Mouse (Mus musculus) lung, embryonic 14.5 days (tissue): ENCODE measurements around the gene Plet1. TPM values are rescaled to one million over a fixed set of nuclear protein-coding genes. Genes with fewer than 3 reads are reported as not detected.

Experiments
- ATAC-seq: fragments of 200-750 bp; cut with Nextera tagmentation; 2 replicates; pipeline ENCODE4 v1.8.0; 2017; ENCODE audit warnings: mild to moderate bottlenecking, moderate TSS enrichment, moderate library complexity; ENCODE audit not compliant: insufficient read depth
- DNase-seq: peaks from one replicate; pipeline ENCODE4 v3.0.0-alpha.2; 2015
- H3K27ac ChIP-seq: fragments of 300-500 bp; sonication (generic); 2 replicates; pipeline ENCODE4 v1.5.1; 2014; ENCODE audit warnings: low read depth, mild to moderate bottlenecking, moderate library complexity
- H3K27me3 ChIP-seq: fragments of 300-500 bp; sonication (generic); 2 replicates; pipeline ENCODE4 v1.6.1; 2014; ENCODE audit warnings: low read length, control low read depth; ENCODE audit not compliant: insufficient read depth
- H3K36me3 ChIP-seq: fragments of 300-500 bp; sonication (generic); 2 replicates; pipeline ENCODE4 v1.6.1; 2014; ENCODE audit warnings: control low read depth; ENCODE audit not compliant: insufficient read depth
- H3K4me1 ChIP-seq: fragments of 300-500 bp; sonication (generic); 2 replicates; pipeline ENCODE4 v1.6.1; 2014; ENCODE audit warnings: antibody characterized with exemption, control low read depth; ENCODE audit not compliant: insufficient read depth
- H3K4me2 ChIP-seq: fragments of 300-500 bp; sonication (generic); 2 replicates; pipeline ENCODE4 v1.6.1; 2014; ENCODE audit warnings: mild to moderate bottlenecking
- H3K4me3 ChIP-seq: fragments of 300-500 bp; sonication (generic); 2 replicates; pipeline ENCODE4 v1.5.1; 2014; ENCODE audit warnings: low read depth, low read length
- H3K9ac ChIP-seq: fragments of 300-500 bp; sonication (generic); 2 replicates; pipeline ENCODE4 v1.6.1; 2014
- H3K9me3 ChIP-seq: fragments of 300-500 bp; sonication (generic); 2 replicates; pipeline ENCODE4 v1.6.1; 2016; ENCODE audit warnings: low read depth, low read length, control low read depth
- CTCF ChIP-seq: IDR thresholded peaks from 2 replicates; pipeline ENCODE4 v1.5.1; 2016; ENCODE audit warnings: antibody characterized with exemption, low read depth
- WGBS: fragments of 180-500 bp; shearing (Covaris S2); extraction: QIAGEN DNeasy Blood & Tissue Kit; methylation state at CpG from one replicate; pipeline ENCODE4 v1.1.7; 2014; 5-methylcytosine and 5-hydroxymethylcytosine counted together
- polyA plus RNA-seq: library from polyadenylated mRNA; unstranded; fragments of >200 nt; fragmentation: Nextera tagmentation; extraction: Ambion mirVana; gene quantifications from 2 replicates; pipeline ENCODE4 v1.2.1, GENCODE M21; 2014

Plet1 gene
- polyA plus RNA-seq, 1 experiment from 2014 or later = 0.11 TPM

GRCm38 (mm10) chr9:50547859-50548478 is 53.6 kb downstream of the Plet1 start:
- DNase-seq = no peak
- 25% methylated on average over 5 of the region's 5 CpGs for WGBS
- no peaks in the 10 kb centered on the region for H3K9me3 ChIP-seq
- no peaks in the 10 kb centered on the region for H3K36me3 ChIP-seq
- H3K9ac ChIP-seq = no peak overlapping the region
- no peaks in the 10 kb centered on the region for H3K27me3 ChIP-seq
- TF ChIP-seq CTCF = no peak
- H3K27ac ChIP-seq = no peak overlapping the region
- H3K4me3 ChIP-seq = no peak overlapping the region
- H3K4me2 ChIP-seq = no peak overlapping the region
- no peak for ATAC-seq
- H3K4me1 ChIP-seq = no peaks in the 10 kb centered on the region

- no peaks in the 10 kb centered on the region for H3K9me3 ChIP-seq
- no peak overlapping the region for H3K4me2 ChIP-seq
- H3K27ac ChIP-seq = no peak overlapping the region
- ATAC-seq (no peak), DNase-seq (no peak)
- WGBS = 41% methylated on average over 4 of the region's 4 CpGs
- H3K36me3 ChIP-seq = no peaks in the 10 kb centered on the region
- no peaks in the 10 kb centered on the region for H3K4me1 ChIP-seq
- no peak overlapping the region for H3K9ac ChIP-seq
- H3K27me3 ChIP-seq = no peaks in the 10 kb centered on the region
- H3K4me3 ChIP-seq = no peak overlapping the region
- no peak for TF ChIP-seq CTCF
Measured at GRCm38 (mm10) chr9:50548936-50549335, 54.6 kb downstream of the Plet1 start.

- DNase-seq = no peak
- Histone ChIP-seq H3K9me3 (no peaks in the 10 kb centered on the region), H3K9ac (no peak overlapping the region), H3K36me3 (no peaks in the 10 kb centered on the region), H3K27me3 (no peaks in the 10 kb centered on the region), H3K27ac (no peak overlapping the region), H3K4me1 (no peaks in the 10 kb centered on the region), H3K4me2 (no peak overlapping the region), H3K4me3 (no peak overlapping the region)
- 57% methylated on average over 5 of the region's 5 CpGs for WGBS
- no peak for TF ChIP-seq CTCF
- ATAC-seq = no peak
Measured at GRCm38 (mm10) chr9:50552206-50552605, 57.9 kb downstream of the Plet1 start.

GRCm38 (mm10) chr9:50553547-50553946 is 59.2 kb downstream of the Plet1 start:
- no peak for DNase-seq
- no peaks in the 10 kb centered on the region for H3K4me1 ChIP-seq
- no peak overlapping the region for H3K4me2 ChIP-seq
- no peak overlapping the region for H3K9ac ChIP-seq
- no peak for TF ChIP-seq CTCF
- no peaks in the 10 kb centered on the region for H3K36me3 ChIP-seq
- H3K9me3 ChIP-seq = no peaks in the 10 kb centered on the region
- no peak for ATAC-seq
- H3K27ac ChIP-seq = no peak overlapping the region
- H3K27me3 ChIP-seq = no peaks in the 10 kb centered on the region
- 70% methylated on average over 2 of the region's 2 CpGs for WGBS
- H3K4me3 ChIP-seq = no peak overlapping the region

GRCm38 (mm10) chr9:50554241-50555093 is 60.1 kb downstream of the Plet1 start, which contains the start of gene Il18:
Gene Il18 (plus strand): TSS chr9:50554827.
- ATAC-seq = no peak
- no peaks in the 10 kb centered on the region for H3K9me3 ChIP-seq
- H3K27me3 ChIP-seq = no peaks in the 10 kb centered on the region
- 29% methylated on average over 12 of the region's 12 CpGs for WGBS
- DNase-seq = peak; percentile 18
- H3K4me1 ChIP-seq = no peaks in the 10 kb centered on the region
- no peak for TF ChIP-seq CTCF
- H3K4me2 ChIP-seq = peak within 1 kb of the TSS; percentile 4; the same call in 1 of the 2 replicates
- no peaks in the 10 kb centered on the region for H3K36me3 ChIP-seq
- H3K4me3 ChIP-seq = no peak within 1 kb of the TSS
- H3K27ac ChIP-seq = no peak within 1 kb of the TSS
- H3K9ac ChIP-seq = no peak within 1 kb of the TSS

- H3K4me1 ChIP-seq = no peaks in the 10 kb centered on the region
- H3K4me3 ChIP-seq = no peak within 1 kb of the TSS
- DNase-seq (no peak), ATAC-seq (no peak)
- no peaks in the 10 kb centered on the region for H3K9me3 ChIP-seq
- no peaks in the 10 kb centered on the region for H3K36me3 ChIP-seq
- TF ChIP-seq CTCF = no peak
- no peak within 1 kb of the TSS for H3K27ac ChIP-seq
- no peak within 1 kb of the TSS for H3K9ac ChIP-seq
- H3K4me2 ChIP-seq = peak within 1 kb of the TSS; percentile 4; the same call in 1 of the 2 replicates
- 51% methylated on average over 2 of the region's 2 CpGs for WGBS
- H3K27me3 ChIP-seq = no peaks in the 10 kb centered on the region
Measured at GRCm38 (mm10) chr9:50555094-50555446, 60.7 kb downstream of the Plet1 start, which contains the start of gene Bco2. Gene Bco2 (minus strand): TSS chr9:50555181.

Other genes with a start within 250 kb of the Plet1 start
- gene Rpl10-ps3, start 149.6 kb upstream of the Plet1 start, polyA plus RNA-seq = 345 and 357 TPM in 2 replicates
- 61.1 and 61.3 TPM in 2 replicates for gene Pts, start 34.2 kb downstream of the Plet1 start, polyA plus RNA-seq
- gene Il18, start 60.3 kb downstream of the Plet1 start, polyA plus RNA-seq = 6.6 and 7.8 TPM in 2 replicates
- 0.17 and 0.26 TPM in 2 replicates for gene Bco2, start 60.7 kb downstream of the Plet1 start, polyA plus RNA-seq
- gene Tex12, start 66.8 kb downstream of the Plet1 start, polyA plus RNA-seq = not detected in 2 replicates
- 288 and 300 TPM in 2 replicates for gene Sdhd, start 109.3 kb downstream of the Plet1 start, polyA plus RNA-seq
- gene Timm8b, start 109.4 kb downstream of the Plet1 start, polyA plus RNA-seq = 224 and 244 TPM in 2 replicates
- gene Pih1d2, start 122.8 kb downstream of the Plet1 start, polyA plus RNA-seq = 3.8 and 4.5 TPM in 2 replicates
- gene Nkapd1, start 122.9 kb downstream of the Plet1 start, polyA plus RNA-seq = 21.9 and 25.2 TPM in 2 replicates
- gene Dlat, start 165.3 kb downstream of the Plet1 start, polyA plus RNA-seq = 53.7 and 55.3 TPM in 2 replicates
- gene Dixdc1, start 245.0 kb downstream of the Plet1 start, polyA plus RNA-seq = 11.6 and 12.1 TPM in 2 replicates